Mouse (Mus musculus) spleen, adult 2 months (tissue): ENCODE results near the gene Cd160.

ENCODE experiments used
- CTCF ChIP-seq: fragments of 200-500 bp; IDR thresholded peaks from 2 replicates; pipeline ENCODE4 v1.5.1; 2011; ENCODE audit warnings: mild to moderate bottlenecking, inconsistent platforms; ENCODE audit not compliant: insufficient read depth, insufficient read length, insufficient replicate concordance; ENCODE audit errors: extremely low read depth
- POLR2A ChIP-seq: fragments of 200-500 bp; IDR thresholded peaks from 2 replicates; pipeline ENCODE4 v1.6.1; 2011; ENCODE audit warnings: low read depth, low read length, inconsistent platforms

DNA sequence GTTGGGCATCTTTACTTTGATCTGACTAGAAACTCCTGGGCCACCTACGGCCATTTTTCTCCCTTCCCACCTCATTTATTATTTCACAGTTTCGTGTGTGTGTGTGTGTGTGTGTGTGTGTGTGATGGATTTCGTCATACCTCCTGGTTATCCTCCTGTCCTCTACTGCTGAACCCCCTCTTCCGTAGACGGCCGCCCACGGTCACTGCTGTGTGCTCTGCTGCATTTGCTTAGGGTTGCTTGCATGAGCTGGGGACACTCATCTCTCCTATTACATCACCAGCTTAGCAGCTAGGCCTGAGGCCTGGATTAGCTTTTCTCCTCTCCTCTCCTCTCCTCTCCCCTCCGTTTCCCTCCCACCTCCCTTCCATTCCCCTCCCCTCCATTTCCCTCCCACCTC lies 19.3 kb upstream of the Cd160 start:
- TF ChIP-seq CTCF: no peak
- TF ChIP-seq POLR2A: no peak
